Mouse (Mus musculus) heart, embryonic 14.5 days (tissue): Measurements from ENCODE around the gene Pgs1. TPM values are rescaled to one million over a fixed set of nuclear protein-coding genes. Genes with fewer than 3 reads are reported as not detected.
A peak's percentile ranks its signal among the peaks of the same experiment; 100 is the strongest.

Experiments
- ATAC-seq: fragments of 200-750 bp; cut with Nextera tagmentation; 2 replicates; pipeline ENCODE4 v1.8.0; 2017; ENCODE audit warnings: low read depth, moderate TSS enrichment; ENCODE audit not compliant: insufficient number of reproducible peaks, insufficient read depth, low FRiP score
- H3K27ac ChIP-seq, 2 experiments: fragments of 200-500 bp in 1 of 2; fragments of 300-500 bp in 1 of 2; sonication (generic) in 1 of 2; replicated peaks in 1 of 2; 2 replicates each; pipeline ENCODE4 v1.5.1; 2012 to 2014; ENCODE audit warnings: low read depth in 2 of 2, low read length in 2 of 2, control low read depth in 1 of 2, mild to moderate bottlenecking in 1 of 2, mixed read lengths in 1 of 2; ENCODE audit not compliant: control insufficient read depth in 1 of 2, insufficient read depth in 1 of 2
- H3K27me3 ChIP-seq: fragments of 300-500 bp; sonication (generic); 2 replicates; pipeline ENCODE4 v1.6.1; 2014; ENCODE audit warnings: mild to moderate bottlenecking, low read length, control low read depth; ENCODE audit not compliant: control insufficient read depth, insufficient read depth
- H3K36me3 ChIP-seq: fragments of 300-500 bp; sonication (generic); 2 replicates; pipeline ENCODE4 v1.6.1; 2014; ENCODE audit warnings: mild to moderate bottlenecking, control low read depth, low read length, mixed read lengths; ENCODE audit not compliant: control insufficient read depth, insufficient read depth
- H3K4me1 ChIP-seq, 2 experiments: fragments of 200-500 bp in 1 of 2; fragments of 300-500 bp in 1 of 2; sonication (generic) in 1 of 2; 2 replicates each; pipeline ENCODE4 v1.6.1; 2012 to 2014; ENCODE audit warnings: low read length in 2 of 2, control low read depth in 1 of 2, mixed read lengths in 1 of 2; ENCODE audit not compliant: control insufficient read depth in 2 of 2, insufficient read depth in 2 of 2
- H3K4me2 ChIP-seq: fragments of 300-500 bp; sonication (generic); 2 replicates; pipeline ENCODE4 v1.6.1; 2014; ENCODE audit warnings: mild to moderate bottlenecking, low read length
- H3K4me3 ChIP-seq, 2 experiments: fragments of 200-500 bp in 1 of 2; fragments of 300-500 bp in 1 of 2; sonication (generic) in 1 of 2; 2 replicates each; pipeline ENCODE4 v1.5.1; 2012 to 2014; ENCODE audit warnings: low read length in 2 of 2, mild to moderate bottlenecking in 2 of 2, control low read depth in 1 of 2, low read depth in 1 of 2, moderate library complexity in 1 of 2; ENCODE audit not compliant: control insufficient read depth in 1 of 2, insufficient read depth in 1 of 2
- H3K9ac ChIP-seq: fragments of 300-500 bp; sonication (generic); 2 replicates; pipeline ENCODE4 v1.6.1; 2014; ENCODE audit warnings: mild to moderate bottlenecking, low read length
- H3K9me3 ChIP-seq: fragments of 300-500 bp; sonication (generic); 2 replicates; pipeline ENCODE4 v1.6.1; 2016; ENCODE audit warnings: low read length, control low read depth; ENCODE audit not compliant: control insufficient read depth
- WGBS: fragments of 180-500 bp; shearing (Covaris S2); extraction: QIAGEN DNeasy Blood & Tissue Kit; methylation state at CpG from one replicate; pipeline ENCODE4 v1.1.7; 2014; 5-methylcytosine and 5-hydroxymethylcytosine counted together
- polyA plus RNA-seq: library from polyadenylated mRNA; unstranded; fragments of >200 nt; fragmentation: Nextera tagmentation; extraction: Ambion mirVana; gene quantifications from 2 replicates; pipeline ENCODE4 v1.2.1, GENCODE M21; 2014

The Pgs1 gene
- polyA plus RNA-seq, 1 experiment from 2014 or later: 23.1 TPM

- peak overlapping the region; percentile 67 for H3K9ac ChIP-seq
- H3K4me3 ChIP-seq: no peak overlapping the region
- peak overlapping the region; percentile 70 to 85 for H3K27ac ChIP-seq
- no peaks in the 10 kb centered on the region for H3K27me3 ChIP-seq
- no peaks in the 10 kb centered on the region for H3K9me3 ChIP-seq
- WGBS: 48% methylated on average over 9 of the region's 9 CpGs
- H3K4me2 ChIP-seq: peak overlapping the region; percentile 36
- peak; percentile 26; the same call in 1 of the 2 replicates for ATAC-seq
- peaks cover 11% of the 10 kb centered on the region for H3K36me3 ChIP-seq
- peaks cover 38 to 68% of the 10 kb centered on the region in 2 experiments for H3K4me1 ChIP-seq
These were observed 8.4 kb downstream of the Pgs1 start for GRCm38 (mm10) chr11:117994250-117995057.

- 30% methylated on average over 2 of the region's 2 CpGs for WGBS
- Histone ChIP-seq H3K4me1 (peaks cover 42 to 68% of the 10 kb centered on the region in 2 experiments), H3K9ac (peak overlapping the region; percentile 46; the same call in 1 of the 2 replicates), H3K4me2 (no peak overlapping the region), H3K4me3 (no peak overlapping the region), H3K36me3 (peaks cover 17% of the 10 kb centered on the region), H3K9me3 (no peaks in the 10 kb centered on the region), H3K27ac (peak overlapping the region in 1 of 2 experiments; percentile 85; a peak in 1 of 4 replicates), H3K27me3 (no peaks in the 10 kb centered on the region)
- no peak for ATAC-seq
These were observed 9.2 kb downstream of the Pgs1 start for GRCm38 (mm10) chr11:117995255-117995654.

- Histone ChIP-seq H3K36me3 (peaks cover 21% of the 10 kb centered on the region), H3K4me3 (no peak overlapping the region), H3K9me3 (no peaks in the 10 kb centered on the region), H3K27me3 (no peaks in the 10 kb centered on the region), H3K4me1 (peaks cover 41 to 68% of the 10 kb centered on the region in 2 experiments), H3K9ac (peak overlapping the region; percentile 46; the same call in 1 of the 2 replicates), H3K27ac (peak overlapping the region in 1 of 2 experiments; percentile 85; a peak in 1 of 4 replicates), H3K4me2 (no peak overlapping the region)
- no peak for ATAC-seq
- 68% methylated on average over 3 of the region's 3 CpGs for WGBS
These were observed 9.6 kb downstream of the Pgs1 start for GRCm38 (mm10) chr11:117995661-117996060.

- no peaks in the 10 kb centered on the region for H3K27me3 ChIP-seq
- H3K9ac ChIP-seq: no peak overlapping the region
- WGBS: 66% methylated on average over 3 of the region's 3 CpGs
- H3K9me3 ChIP-seq: no peaks in the 10 kb centered on the region
- no peak overlapping the region for H3K27ac ChIP-seq
- peaks cover 41 to 70% of the 10 kb centered on the region in 2 experiments for H3K4me1 ChIP-seq
- peaks cover 25% of the 10 kb centered on the region for H3K36me3 ChIP-seq
- no peak for ATAC-seq
- no peak overlapping the region for H3K4me2 ChIP-seq
- H3K4me3 ChIP-seq: no peak overlapping the region
These were observed 10.0 kb downstream of the Pgs1 start for GRCm38 (mm10) chr11:117996066-117996465.

- Histone ChIP-seq H3K9ac (no peak overlapping the region), H3K36me3 (peaks cover 35% of the 10 kb centered on the region), H3K4me3 (no peak overlapping the region), H3K4me2 (no peak overlapping the region), H3K27ac (no peak overlapping the region), H3K9me3 (no peaks in the 10 kb centered on the region), H3K4me1 (peaks cover 41 to 65% of the 10 kb centered on the region in 2 experiments), H3K27me3 (no peaks in the 10 kb centered on the region)
- no peak for ATAC-seq
- 94% methylated on average over 2 of the region's 2 CpGs for WGBS
These were observed 11.0 kb downstream of the Pgs1 start for GRCm38 (mm10) chr11:117997085-117997484.

- Histone ChIP-seq H3K9me3 (no peaks in the 10 kb centered on the region), H3K27ac (no peak overlapping the region), H3K36me3 (peaks cover 46% of the 10 kb centered on the region), H3K4me3 (no peak overlapping the region), H3K4me2 (no peak overlapping the region), H3K4me1 (peaks cover 41 to 59% of the 10 kb centered on the region in 2 experiments), H3K9ac (no peak overlapping the region), H3K27me3 (no peaks in the 10 kb centered on the region)
- WGBS: 95% methylated on average over 4 of the region's 4 CpGs
- ATAC-seq: no peak
These were observed 12.3 kb downstream of the Pgs1 start for GRCm38 (mm10) chr11:117998356-117998755.

GRCm38 (mm10) chr11:117999260-117999934 is 13.3 kb downstream of the Pgs1 start:
- Histone ChIP-seq H3K9me3 (no peaks in the 10 kb centered on the region), H3K4me3 (no peak overlapping the region), H3K4me1 (peaks cover 39 to 59% of the 10 kb centered on the region in 2 experiments), H3K27me3 (no peaks in the 10 kb centered on the region), H3K9ac (0 out of 2 replicates have a peak overlapping the region, but pooled peaks have one; percentile 16), H3K27ac (peak overlapping the region; percentile 50 to 59), H3K36me3 (peaks cover 56% of the 10 kb centered on the region), H3K4me2 (no peak overlapping the region)
- ATAC-seq: no peak
- 65% methylated on average over 6 of the region's 6 CpGs for WGBS
